Mouse (Mus musculus): ENCODE measurements around the gene Phox2a.

DNA sequence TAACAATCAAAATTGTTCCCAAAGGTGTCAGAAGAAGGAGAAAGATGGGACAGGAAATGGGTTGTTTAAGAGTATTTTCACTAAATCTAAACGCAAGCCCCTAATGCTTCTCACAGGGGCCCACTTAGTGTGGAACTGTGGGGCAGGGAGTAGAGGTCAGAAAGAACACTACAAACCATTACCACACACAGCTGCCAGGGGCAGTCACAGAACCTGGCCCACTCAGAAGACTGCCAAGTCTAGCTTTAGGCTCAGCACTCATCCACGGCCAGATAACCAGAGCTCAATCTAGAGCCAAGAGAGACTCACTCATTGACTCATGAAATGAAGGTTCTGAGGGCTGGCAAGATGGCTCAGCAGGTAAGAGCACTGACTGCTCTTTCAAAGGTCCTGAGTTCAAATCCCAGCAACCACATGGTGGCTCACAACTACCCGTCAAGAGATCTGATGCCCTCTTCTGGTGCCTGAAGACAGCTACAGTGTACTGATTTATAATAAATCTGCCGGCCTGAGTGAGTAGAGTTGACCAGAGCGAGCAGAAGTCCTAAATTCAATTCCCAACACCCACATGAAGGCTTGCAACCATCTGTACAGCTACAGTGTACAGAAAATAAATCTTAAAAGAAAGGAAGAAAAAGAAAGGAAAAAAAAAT, 17.5 kb downstream of the Phox2a start:
- TF ChIP-seq CTCF (IDR thresholded peaks at IDR 0.05; ENCODE audit: extremely low read depth, insufficient read depth, insufficient read length, insufficient replicate concordance) (no peak), POLR2A (IDR thresholded peaks at IDR 0.05; ENCODE audit: low read depth, low read length) (no peak)

Measured in spleen, adult 2 months (tissue).